Mouse (Mus musculus) heart, postnatal 0 days (tissue): ENCODE measurements around the gene Rwdd3.

Source experiments
- CTCF ChIP-seq: IDR thresholded peaks from 2 replicates; pipeline ENCODE4 v1.5.1; 2016; ENCODE audit warnings: antibody characterized with exemption, control low read depth, low read depth
- EP300 ChIP-seq: IDR thresholded peaks from 2 replicates; pipeline ENCODE4 v1.6.1; 2016; ENCODE audit warnings: antibody characterized with exemption, low read depth

DNA sequence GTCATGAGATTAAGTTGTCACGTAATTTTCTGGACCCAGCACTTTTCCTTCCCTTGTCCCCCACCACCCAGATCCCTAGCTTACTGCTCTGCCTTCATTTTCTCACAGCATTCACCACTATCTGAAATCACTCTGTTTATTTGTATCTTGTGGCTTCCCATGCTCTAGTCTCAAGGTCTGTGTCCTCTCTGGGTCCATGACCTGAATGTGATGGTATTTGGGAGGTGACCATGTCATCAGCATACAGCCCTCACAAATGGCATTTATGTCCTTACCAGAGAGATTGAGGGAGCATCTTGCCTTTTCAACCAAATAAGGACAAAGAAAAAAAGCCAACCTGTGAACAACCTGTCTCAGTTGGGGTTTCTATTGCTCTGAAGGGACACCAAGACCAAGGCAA, 4.5 kb upstream of the Rwdd3 start:
- TF ChIP-seq CTCF: no peak
- TF ChIP-seq EP300: no peak
